Mouse (Mus musculus) embryonic facial prominence, embryonic 10.5 days (tissue): ENCODE results near the gene Tex9. TPM values are rescaled to one million over a fixed set of nuclear protein-coding genes. Genes with fewer than 3 reads are reported as not detected.
A peak's percentile ranks its signal among the peaks of the same experiment; 100 is the strongest.

Experiments
- DNase-seq: peaks from one replicate; pipeline ENCODE4 v3.0.0-alpha.2; 2017; ENCODE audit warnings: low spot score
- H3K27ac ChIP-seq: fragments of 300-500 bp; sonication (generic); replicated peaks from 2 replicates; pipeline ENCODE4 v1.5.1; 2016; ENCODE audit warnings: mild to moderate bottlenecking
- H3K27me3 ChIP-seq: fragments of 300-500 bp; sonication (generic); replicated peaks from 2 replicates; pipeline ENCODE4 v1.6.1; 2016; ENCODE audit warnings: low read depth, mild to moderate bottlenecking; ENCODE audit not compliant: poor library complexity, severe bottlenecking
- H3K36me3 ChIP-seq: fragments of 300-500 bp; sonication (generic); replicated peaks from 2 replicates; pipeline ENCODE4 v1.6.1; 2016; ENCODE audit warnings: mild to moderate bottlenecking, moderate library complexity
- H3K4me1 ChIP-seq: fragments of 300-500 bp; sonication (generic); 2 replicates; pipeline ENCODE4 v1.6.1; 2016
- H3K4me3 ChIP-seq: fragments of 300-500 bp; sonication (generic); 2 replicates; pipeline ENCODE4 v1.5.1; 2016; ENCODE audit warnings: mild to moderate bottlenecking, moderate library complexity
- H3K9me3 ChIP-seq: fragments of 300-500 bp; sonication (generic); 2 replicates; pipeline ENCODE4 v1.6.1; 2016; ENCODE audit warnings: mild to moderate bottlenecking
- WGBS: fragments of 180-500 bp; shearing (Covaris S2); methylation state at CpG from one replicate; pipeline ENCODE4 v1.1.7; 2016; 5-methylcytosine and 5-hydroxymethylcytosine counted together
- polyA plus RNA-seq: library from polyadenylated mRNA; unstranded; fragments of >200 nt; fragmentation: Nextera tagmentation; extraction: Ambion mirVana; gene quantifications from 2 replicates; pipeline ENCODE4 v1.2.1, GENCODE M21; 2016

Tex9 gene
- polyA plus RNA-seq: 53.6 and 56.9 TPM in 2 replicates

GRCm38 (mm10) chr9:72492194-72492565 lies at the start of gene Tex9:
TSS of gene Tex9 (minus strand) at chr9:72492212.
- 21% methylated on average over 6 of the region's 6 CpGs for WGBS
- no peaks in the 10 kb centered on the region for H3K27me3 ChIP-seq
- H3K36me3 ChIP-seq: peaks cover 19% of the 10 kb centered on the region
- H3K4me1 ChIP-seq: peaks cover 15% of the 10 kb centered on the region
- peak within 1 kb of the TSS; percentile 67 for H3K4me3 ChIP-seq
- DNase-seq: no peak
- H3K9me3 ChIP-seq: no peaks in the 10 kb centered on the region
- peak within 1 kb of the TSS; percentile 93 for H3K27ac ChIP-seq

- Histone ChIP-seq H3K9me3 (no peaks in the 10 kb centered on the region), H3K27ac (no peak overlapping the region)
- 68% methylated on average over 1 of the region's 1 CpGs for WGBS
Observed at GRCm38 (mm10) chr9:72537086-72537485, 45.1 kb upstream of the Tex9 start.

GRCm38 (mm10) chr9:72535394-72535793 lies 43.4 kb upstream of the Tex9 start:
- H3K4me3 ChIP-seq: no peak overlapping the region
- WGBS: 92% methylated on average over 3 of the region's 3 CpGs
- H3K4me1 ChIP-seq: peaks cover 30% of the 10 kb centered on the region
- no peaks in the 10 kb centered on the region for H3K9me3 ChIP-seq
- H3K27ac ChIP-seq: no peak overlapping the region
- DNase-seq: no peak
- peaks cover 10% of the 10 kb centered on the region for H3K36me3 ChIP-seq
- no peaks in the 10 kb centered on the region for H3K27me3 ChIP-seq

More at GRCm38 (mm10) chr9:72537086-72537485, 45.1 kb upstream of the Tex9 start:
- H3K4me3 ChIP-seq: no peak overlapping the region
- H3K36me3 ChIP-seq: peaks cover 12% of the 10 kb centered on the region
- peaks cover 16% of the 10 kb centered on the region for H3K4me1 ChIP-seq
- DNase-seq: no peak
- H3K27me3 ChIP-seq: no peaks in the 10 kb centered on the region

GRCm38 (mm10) chr9:72534985-72535384 lies 43.0 kb upstream of the Tex9 start:
- 88% methylated on average over 2 of the region's 2 CpGs for WGBS
- DNase-seq: no peak

GRCm38 (mm10) chr9:72533089-72533415 lies 41.0 kb upstream of the Tex9 start:
- 5% methylated on average over 2 of the region's 2 CpGs for WGBS
- H3K9me3 ChIP-seq: no peaks in the 10 kb centered on the region
- H3K36me3 ChIP-seq: no peaks in the 10 kb centered on the region
- peaks cover 36% of the 10 kb centered on the region for H3K4me1 ChIP-seq
- no peaks in the 10 kb centered on the region for H3K27me3 ChIP-seq
- DNase-seq: no peak
- H3K4me3 ChIP-seq: peak overlapping the region; percentile 99
- H3K27ac ChIP-seq: peak overlapping the region; percentile 94

More at GRCm38 (mm10) chr9:72534985-72535384, 43.0 kb upstream of the Tex9 start:
- no peak overlapping the region for H3K27ac ChIP-seq
- H3K4me3 ChIP-seq: no peak overlapping the region
- no peaks in the 10 kb centered on the region for H3K9me3 ChIP-seq
- H3K36me3 ChIP-seq: peaks cover 6% of the 10 kb centered on the region
- peaks cover 34% of the 10 kb centered on the region for H3K4me1 ChIP-seq
- no peaks in the 10 kb centered on the region for H3K27me3 ChIP-seq

- H3K4me3 ChIP-seq: peak overlapping the region; percentile 99
- no peaks in the 10 kb centered on the region for H3K9me3 ChIP-seq
- peaks cover 36% of the 10 kb centered on the region for H3K4me1 ChIP-seq
- WGBS: under 1% methylated on average over 53 of the region's 55 CpGs
- no peaks in the 10 kb centered on the region for H3K27me3 ChIP-seq
- no peaks in the 10 kb centered on the region for H3K36me3 ChIP-seq
- peak overlapping the region; percentile 94 for H3K27ac ChIP-seq
- DNase-seq: peak; percentile 83
Observed at GRCm38 (mm10) chr9:72532381-72533088, 40.5 kb upstream of the Tex9 start.

GRCm38 (mm10) chr9:72531996-72532380 lies 40.0 kb upstream of the Tex9 start, which contains the start of gene Rfx7:
TSS of gene Rfx7 (plus strand) at chr9:72532240.
- Histone ChIP-seq H3K36me3 (no peaks in the 10 kb centered on the region), H3K9me3 (no peaks in the 10 kb centered on the region), H3K4me1 (peaks cover 36% of the 10 kb centered on the region), H3K27me3 (no peaks in the 10 kb centered on the region), H3K4me3 (peak within 1 kb of the TSS; percentile 99), H3K27ac (peak within 1 kb of the TSS; percentile 94)
- DNase-seq: peak; percentile 86
- WGBS: 2% methylated on average over 63 of the region's 63 CpGs

- Histone ChIP-seq H3K27me3 (no peaks in the 10 kb centered on the region), H3K9me3 (no peaks in the 10 kb centered on the region), H3K36me3 (no peaks in the 10 kb centered on the region), H3K4me1 (peaks cover 36% of the 10 kb centered on the region), H3K27ac (peak overlapping the region; percentile 94), H3K4me3 (peak overlapping the region; percentile 99)
- under 1% methylated on average over 35 of the region's 35 CpGs for WGBS
- peak; percentile 93 for DNase-seq
Observed at GRCm38 (mm10) chr9:72531291-72531995, 39.4 kb upstream of the Tex9 start.

- Histone ChIP-seq H3K9me3 (no peaks in the 10 kb centered on the region), H3K4me1 (peaks cover 36% of the 10 kb centered on the region), H3K36me3 (no peaks in the 10 kb centered on the region), H3K27me3 (no peaks in the 10 kb centered on the region), H3K4me3 (peak overlapping the region; percentile 99), H3K27ac (peak overlapping the region; percentile 94)
- 34% methylated on average over 4 of the region's 4 CpGs for WGBS
- DNase-seq: no peak
Observed at GRCm38 (mm10) chr9:72530824-72531223, 38.8 kb upstream of the Tex9 start.

- WGBS: under 1% methylated on average over 12 of the region's 12 CpGs
- Histone ChIP-seq H3K4me3 (peak overlapping the region; percentile 99; the same call in 1 of the 2 replicates), H3K4me1 (peaks cover 36% of the 10 kb centered on the region), H3K36me3 (no peaks in the 10 kb centered on the region), H3K27me3 (no peaks in the 10 kb centered on the region), H3K9me3 (no peaks in the 10 kb centered on the region), H3K27ac (0 out of 2 replicates have a peak overlapping the region, but pooled peaks have one; percentile 44)
- peak; percentile 91 for DNase-seq
Observed at GRCm38 (mm10) chr9:72530237-72530636, 38.2 kb upstream of the Tex9 start.

- Histone ChIP-seq H3K36me3 (no peaks in the 10 kb centered on the region), H3K4me1 (peaks cover 13% of the 10 kb centered on the region), H3K27me3 (no peaks in the 10 kb centered on the region), H3K9me3 (no peaks in the 10 kb centered on the region), H3K4me3 (no peak overlapping the region), H3K27ac (no peak overlapping the region)
- no peak for DNase-seq
- WGBS: 68% methylated on average over 1 of the region's 1 CpGs
Observed at GRCm38 (mm10) chr9:72526091-72526490, 34.1 kb upstream of the Tex9 start.

- Histone ChIP-seq H3K27me3 (no peaks in the 10 kb centered on the region), H3K36me3 (no peaks in the 10 kb centered on the region), H3K27ac (no peak overlapping the region), H3K9me3 (no peaks in the 10 kb centered on the region), H3K4me1 (0 out of 2 replicates have a peak, but pooled peaks cover 3% of the 10 kb centered on the region), H3K4me3 (no peak overlapping the region)
- DNase-seq: no peak
Observed at GRCm38 (mm10) chr9:72520849-72521248, 28.8 kb upstream of the Tex9 start.

- H3K4me1 ChIP-seq: 0 out of 2 replicates have a peak, but pooled peaks cover 3% of the 10 kb centered on the region
- H3K27ac ChIP-seq: no peak overlapping the region
- H3K36me3 ChIP-seq: no peaks in the 10 kb centered on the region
- H3K4me3 ChIP-seq: no peak overlapping the region
- no peaks in the 10 kb centered on the region for H3K27me3 ChIP-seq
- no peaks in the 10 kb centered on the region for H3K9me3 ChIP-seq
- no peak for DNase-seq
Observed at GRCm38 (mm10) chr9:72519246-72519645, 27.2 kb upstream of the Tex9 start.
